Mouse (Mus musculus) layer of hippocampus, adult 8-10 months (tissue): ENCODE measurements around the gene Actr3. TPM values are rescaled to one million over a fixed set of nuclear protein-coding genes. Genes with fewer than 3 reads are reported as not detected.
"Not testable (repeated sequence)": the region's sequence is repeated elsewhere in the genome, so short reads cannot be mapped to it uniquely, and the experiment has no call there.

Source experiments
- DNase-seq, 2 experiments: peaks; one replicate each; pipeline ENCODE4 v3.0.0; 2022; ENCODE audit warnings: low spot score in 2 of 2
- total RNA-seq, 4 experiments: library from RNA; stranded (reverse); gene quantifications; 2 replicates each; pipeline ENCODE4 v1.2.4; 2022

Actr3 gene
- total RNA-seq, 4 experiments from 2014 or later, result 326 to 354 (median 335) TPM

DNA sequence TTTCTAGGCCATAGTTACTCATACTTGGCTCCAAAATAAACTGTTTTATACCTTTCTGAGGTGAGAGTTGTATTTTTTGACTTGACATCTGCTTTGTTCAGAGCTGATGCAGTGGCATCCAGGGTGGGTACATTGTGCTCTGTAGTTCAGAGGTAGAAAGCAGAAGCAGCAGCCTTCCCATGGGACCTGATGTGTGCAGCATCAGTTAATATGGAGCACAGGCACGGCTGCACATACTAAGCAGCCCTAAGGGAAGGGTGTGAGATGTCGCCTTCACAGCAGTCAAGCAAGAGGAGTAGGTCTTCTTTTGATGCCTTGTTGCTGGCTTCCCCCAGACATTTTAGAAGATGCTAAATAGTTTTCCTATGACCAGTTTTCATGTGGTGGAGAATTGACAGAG, 3.3 kb upstream of the Actr3 start:
- no peak for DNase-seq

DNA sequence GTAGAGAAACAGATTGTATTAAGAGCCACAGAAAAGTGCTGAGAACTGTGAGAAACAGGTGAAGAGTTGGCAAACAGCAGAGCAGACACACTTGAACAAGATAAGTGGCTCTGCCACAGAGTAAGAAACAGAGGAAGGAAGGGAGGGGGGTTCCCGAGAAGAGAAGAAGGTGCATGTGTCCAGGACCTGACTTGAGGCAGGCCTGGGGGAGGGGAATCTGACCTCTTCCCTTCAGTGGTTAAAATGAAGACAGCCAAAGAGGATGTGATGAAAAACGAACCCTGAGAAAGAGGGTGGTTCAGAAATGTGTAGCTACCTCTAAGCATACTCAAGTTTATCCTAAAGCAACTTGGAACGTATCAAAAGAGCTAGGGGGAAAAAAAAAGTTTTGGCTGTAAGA, 2.4 kb upstream of the Actr3 start:
- no peak for DNase-seq

GRCm38 (mm10) chr1:125437161-125437560, 1.6 kb upstream of the Actr3 start:
- DNase-seq, result no peak

DNA sequence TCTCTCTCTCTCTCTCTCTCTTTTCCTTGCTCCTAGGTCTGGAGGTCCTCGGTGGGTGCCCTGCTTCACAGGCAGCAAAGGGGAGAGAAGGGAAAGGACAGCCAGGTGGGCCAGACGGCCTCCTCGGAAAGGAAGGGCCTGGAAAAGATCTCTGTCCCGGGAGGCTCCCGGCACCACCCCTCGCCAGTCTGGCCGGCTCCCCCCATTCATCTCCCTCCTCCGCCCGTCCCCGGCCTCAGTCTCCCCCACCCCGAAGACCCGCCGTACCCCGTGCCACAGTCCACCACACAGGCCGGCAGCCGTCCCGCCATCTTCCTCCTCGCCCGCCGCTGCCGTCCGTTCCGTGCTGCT, 534 bp downstream of the Actr3 start:
- no peak for DNase-seq

- peak; percentile 43 to 45 for DNase-seq
Observed at GRCm38 (mm10) chr1:125434485-125435001, 984 bp downstream of the Actr3 start.

DNA sequence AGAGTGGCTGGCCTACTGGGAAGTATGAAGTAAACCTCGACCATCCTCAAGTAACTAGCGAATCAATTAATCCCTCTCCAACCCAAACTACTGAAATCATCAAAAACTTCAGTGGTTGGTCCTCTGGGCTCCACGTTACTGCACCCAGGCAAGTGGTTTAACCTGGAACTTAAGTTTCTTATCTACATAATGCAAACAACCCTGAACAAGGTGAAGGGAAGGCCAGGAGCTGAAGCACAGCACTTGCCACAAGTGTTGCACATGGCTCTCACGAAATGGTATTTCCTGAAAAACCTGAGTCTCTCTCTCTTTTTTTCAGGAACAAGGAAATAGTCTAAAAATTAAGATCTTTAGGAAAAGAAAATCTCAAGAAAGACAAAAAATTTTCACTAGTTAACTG, 4.2 kb downstream of the Actr3 start:
- DNase-seq, result no peak

- no peak for DNase-seq
Observed at GRCm38 (mm10) chr1:125430737-125431136, 4.8 kb downstream of the Actr3 start.

GRCm38 (mm10) chr1:125429984-125430383, 5.5 kb downstream of the Actr3 start:
- no peak for DNase-seq

DNA sequence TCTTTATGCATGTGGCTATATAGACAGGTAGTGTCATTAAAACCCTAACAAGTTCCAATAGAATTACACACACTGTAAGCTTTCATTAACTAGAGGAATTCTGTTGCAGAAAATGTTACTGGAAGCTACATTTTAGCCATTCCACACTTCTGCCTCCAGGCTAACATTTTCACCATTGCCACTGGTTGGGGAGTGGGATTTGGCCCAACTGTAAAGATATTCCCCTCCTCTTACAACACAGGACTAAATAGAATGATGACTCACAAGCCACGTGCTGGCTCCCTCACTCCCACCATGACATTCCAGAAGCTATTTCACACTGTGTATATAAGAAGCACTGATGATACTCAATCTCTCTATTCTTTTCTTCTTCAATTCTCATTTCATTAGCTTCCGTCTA, 7.2 kb downstream of the Actr3 start:
- no peak for DNase-seq

GRCm38 (mm10) chr1:125426387-125427045, 9.0 kb downstream of the Actr3 start:
- no peak for DNase-seq

DNA sequence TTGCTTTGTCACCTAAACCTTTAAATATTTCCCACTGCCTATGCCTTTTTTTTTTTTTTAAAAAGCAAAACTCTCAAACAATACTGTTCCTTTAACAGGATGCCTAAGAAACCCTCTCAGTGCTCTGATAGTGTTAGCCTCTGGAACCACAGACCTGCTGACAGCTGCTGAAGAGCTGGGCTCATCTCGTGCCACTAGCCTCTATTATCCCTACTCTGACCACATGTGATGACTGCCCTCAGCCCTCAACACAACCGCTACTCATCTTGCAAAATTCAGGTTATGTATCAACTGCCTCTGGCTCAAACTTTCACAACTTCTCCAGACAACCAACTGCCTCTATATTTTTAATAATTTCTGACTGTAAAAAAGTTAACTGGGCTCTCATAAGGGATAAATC, 15.6 kb downstream of the Actr3 start:
- DNase-seq, result no peak

GRCm38 (mm10) chr1:125418732-125419131, 16.8 kb downstream of the Actr3 start:
- DNase-seq, result no peak

- DNase-seq, result no peak
Observed at GRCm38 (mm10) chr1:125407220-125407619, 28.3 kb downstream of the Actr3 start.

- no peak for DNase-seq
Observed at GRCm38 (mm10) chr1:125395391-125395790, 40.1 kb downstream of the Actr3 start.

DNA sequence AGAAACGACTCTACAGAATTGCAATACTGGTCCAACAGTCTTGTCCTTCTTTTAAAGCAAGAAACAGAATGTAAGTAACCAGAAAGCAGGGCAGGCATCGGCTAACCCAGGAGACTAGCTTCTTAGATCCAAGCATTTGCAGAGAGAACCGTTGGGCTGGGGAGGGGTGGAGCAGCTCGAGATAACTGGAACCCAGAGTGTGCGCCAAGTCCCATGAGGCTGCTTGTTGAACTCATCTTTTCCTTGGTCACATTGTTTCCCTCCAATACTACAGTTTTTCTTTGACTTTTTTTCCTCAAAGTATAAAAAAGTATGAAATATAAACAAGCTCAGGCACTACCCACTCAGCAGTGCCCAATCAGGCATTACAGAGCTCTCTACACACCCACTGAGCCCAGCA, 42.2 kb downstream of the Actr3 start:
- DNase-seq, result not testable (repeated sequence)

DNA sequence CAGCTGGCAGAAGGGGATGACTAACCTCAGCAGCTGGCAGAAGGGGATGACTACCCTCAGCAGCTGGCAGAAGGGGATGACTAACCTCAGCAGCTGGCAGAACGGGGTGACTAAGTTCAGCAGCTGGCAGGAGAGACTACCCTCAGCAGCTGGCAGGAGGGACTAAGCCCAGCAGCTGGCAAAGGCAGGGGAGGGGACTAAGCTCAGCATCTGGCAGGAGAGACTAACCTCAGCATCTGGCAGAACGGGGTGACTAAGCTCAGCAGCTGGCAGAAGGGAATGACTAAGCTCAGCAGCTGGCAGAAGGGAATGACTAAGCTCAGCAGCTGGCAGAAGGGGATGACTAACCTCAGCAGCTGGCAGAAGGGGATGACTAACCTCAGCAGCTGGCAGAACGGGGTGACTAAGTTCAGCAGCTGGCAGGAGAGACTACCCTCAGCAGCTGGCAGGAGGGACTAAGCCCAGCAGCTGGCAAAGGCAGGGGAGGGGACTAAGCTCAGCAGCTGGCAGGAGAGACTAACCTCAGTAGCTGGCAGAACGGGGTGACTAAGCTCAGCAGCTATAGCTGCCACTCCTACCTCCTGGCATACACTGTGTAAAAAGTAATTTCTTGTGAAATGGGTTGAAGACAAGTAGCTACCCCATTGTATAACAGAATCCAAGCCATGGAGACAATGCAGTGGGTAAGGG, 45.3 kb downstream of the Actr3 start:
- DNase-seq, result not testable (repeated sequence)

DNA sequence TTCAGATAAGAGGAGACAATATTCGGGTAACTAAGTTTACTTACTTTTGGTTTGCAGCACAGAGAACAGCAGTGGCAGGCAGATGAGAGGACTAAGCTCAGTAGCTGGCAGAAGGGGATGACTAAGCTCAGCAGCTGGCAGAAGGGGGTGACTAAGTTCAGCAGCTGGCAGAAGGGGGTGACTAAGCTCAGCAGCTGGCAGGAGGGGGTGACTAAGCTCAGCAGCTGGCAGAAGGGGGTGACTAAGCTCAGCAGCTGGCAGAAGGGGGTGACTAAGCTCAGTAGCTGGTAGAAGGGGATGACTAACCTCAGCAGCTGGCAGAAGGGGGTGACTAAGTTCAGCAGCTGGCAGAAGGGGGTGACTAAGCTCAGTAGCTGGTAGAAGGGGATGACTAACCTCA, 45.9 kb downstream of the Actr3 start:
- DNase-seq, result not testable (repeated sequence)

- no peak for DNase-seq
Observed at GRCm38 (mm10) chr1:125388370-125388769, 47.2 kb downstream of the Actr3 start.

GRCm38 (mm10) chr1:125386217-125386616, 49.3 kb downstream of the Actr3 start:
- DNase-seq, result no peak

- DNase-seq, result no peak
Observed at GRCm38 (mm10) chr1:125382622-125383021, 52.9 kb downstream of the Actr3 start.

- no peak for DNase-seq
Observed at GRCm38 (mm10) chr1:125378889-125379288, 56.6 kb downstream of the Actr3 start.

GRCm38 (mm10) chr1:125372855-125373254, 62.7 kb downstream of the Actr3 start:
- DNase-seq, result peak in 1 of 2 experiments; percentile 35

DNA sequence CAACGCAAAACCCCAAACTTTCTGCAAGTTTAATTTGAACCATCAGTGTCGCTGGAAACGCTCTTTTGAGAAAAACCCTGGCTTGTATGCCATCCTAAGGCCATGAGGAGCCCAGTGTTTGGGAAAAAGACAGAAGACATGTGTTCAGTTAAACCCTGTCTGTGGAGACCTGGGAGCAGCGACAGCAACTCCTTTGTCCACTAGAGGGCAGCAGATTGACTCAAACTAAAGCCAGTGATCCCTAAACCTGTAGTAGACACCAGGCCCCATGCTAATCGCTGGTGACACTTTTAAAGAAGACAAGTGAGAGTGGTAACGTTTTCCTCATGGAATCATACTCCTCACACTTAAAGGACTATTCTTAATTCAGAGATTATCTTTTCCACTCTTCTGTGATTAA, 64.7 kb downstream of the Actr3 start:
- peak in 1 of 2 experiments; percentile 62 for DNase-seq
